Mouse (Mus musculus) lung, embryonic 16.5 days (tissue): ENCODE measurements at regions not wholly inside any gene's neighbourhood (a gene's known extent, or its start where the extent isn't known, plus 50 kb on each side); places are given as distances from the start of the nearest gene placed in this dataset.

Source experiments
- ATAC-seq: fragments of 200-750 bp; cut with Nextera tagmentation; 2 replicates; pipeline ENCODE4 v1.8.0; 2017; ENCODE audit warnings: low read depth, mild to moderate bottlenecking, moderate library complexity
- H3K27ac ChIP-seq: fragments of 300-500 bp; sonication (generic); 2 replicates; pipeline ENCODE4 v1.5.1; 2014; ENCODE audit warnings: mild to moderate bottlenecking, control low read depth, low read length
- H3K27me3 ChIP-seq: fragments of 300-500 bp; sonication (generic); 2 replicates; pipeline ENCODE4 v1.6.1; 2014; ENCODE audit warnings: low read depth, low read length, mixed read lengths; ENCODE audit not compliant: control insufficient read depth, insufficient read depth
- H3K36me3 ChIP-seq: fragments of 300-500 bp; sonication (generic); 2 replicates; pipeline ENCODE4 v1.6.1; 2014; ENCODE audit warnings: low read length; ENCODE audit not compliant: control insufficient read depth, insufficient read depth
- H3K4me1 ChIP-seq: fragments of 300-500 bp; sonication (generic); replicated peaks from 2 replicates; pipeline ENCODE4 v1.6.1; 2014; ENCODE audit warnings: low read length, mixed read lengths; ENCODE audit not compliant: control insufficient read depth, insufficient read depth
- H3K4me2 ChIP-seq: fragments of 300-500 bp; sonication (generic); 2 replicates; pipeline ENCODE4 v1.6.1; 2014; ENCODE audit warnings: low read depth, low read length, control low read depth
- H3K4me3 ChIP-seq: fragments of 300-500 bp; sonication (generic); 2 replicates; pipeline ENCODE4 v1.5.1; 2014; ENCODE audit warnings: mild to moderate bottlenecking, low read length, control low read depth
- H3K9ac ChIP-seq: fragments of 300-500 bp; sonication (generic); 2 replicates; pipeline ENCODE4 v1.6.1; 2014; ENCODE audit warnings: low read length, control low read depth
- H3K9me3 ChIP-seq: fragments of 300-500 bp; sonication (generic); 2 replicates; pipeline ENCODE4 v1.6.1; 2016; ENCODE audit warnings: low read length; ENCODE audit not compliant: control insufficient read depth
- WGBS: fragments of 180-500 bp; shearing (Covaris S2); extraction: QIAGEN DNeasy Blood & Tissue Kit; methylation state at CpG from one replicate; pipeline ENCODE4 v1.1.7; 2014; 5-methylcytosine and 5-hydroxymethylcytosine counted together

- Histone ChIP-seq H3K4me1 (peaks cover 26% of the 10 kb centered on the region), H3K9ac (no peak overlapping the region), H3K4me3 (no peak overlapping the region), H3K27ac (peak overlapping the region; percentile 61), H3K36me3 (no peaks in the 10 kb centered on the region), H3K27me3 (no peaks in the 10 kb centered on the region), H3K9me3 (no peaks in the 10 kb centered on the region), H3K4me2 (no peak overlapping the region)
- no peak for ATAC-seq
- WGBS, result 57% methylated on average over 11 of the region's 11 CpGs
Measured at GRCm38 (mm10) chr3:149116604-149117003, 126.2 kb upstream of the Adgrl2 start.

DNA sequence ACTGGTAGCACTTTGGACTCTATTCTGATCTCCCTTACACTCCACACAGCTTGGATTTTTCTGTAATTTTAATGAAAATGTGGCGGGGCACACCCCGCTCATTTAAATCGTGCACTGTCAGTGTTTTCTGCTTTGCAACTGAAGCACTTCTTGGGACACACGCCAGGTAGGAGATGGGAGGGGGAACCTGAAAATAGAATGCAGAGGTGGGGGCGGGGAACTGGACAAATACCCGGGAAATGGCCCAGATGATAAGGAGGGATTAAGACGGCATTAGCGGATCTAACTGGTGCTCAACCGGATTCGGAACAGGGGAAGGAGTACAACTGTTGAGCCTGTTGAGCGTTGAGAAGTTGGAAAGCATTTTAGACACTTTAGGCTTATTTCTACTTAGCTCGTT is 125.5 kb upstream of the Adgrl2 start:
- Histone ChIP-seq H3K36me3 (no peaks in the 10 kb centered on the region), H3K27ac (peak overlapping the region; percentile 10; the same call in 1 of the 2 replicates), H3K27me3 (no peaks in the 10 kb centered on the region), H3K9ac (no peak overlapping the region), H3K4me2 (no peak overlapping the region), H3K4me1 (peaks cover 31% of the 10 kb centered on the region), H3K4me3 (no peak overlapping the region), H3K9me3 (no peaks in the 10 kb centered on the region)
- ATAC-seq, result no peak
- WGBS, result 56% methylated on average over 12 of the region's 12 CpGs

- 74% methylated on average over 6 of the region's 6 CpGs for WGBS
- Histone ChIP-seq H3K4me2 (no peak overlapping the region), H3K9me3 (no peaks in the 10 kb centered on the region), H3K27me3 (no peaks in the 10 kb centered on the region), H3K36me3 (no peaks in the 10 kb centered on the region), H3K4me3 (no peak overlapping the region), H3K4me1 (peaks cover 31% of the 10 kb centered on the region), H3K9ac (no peak overlapping the region), H3K27ac (no peak overlapping the region)
- ATAC-seq, result no peak
Measured at GRCm38 (mm10) chr3:149112878-149113277, 122.5 kb upstream of the Adgrl2 start.

DNA sequence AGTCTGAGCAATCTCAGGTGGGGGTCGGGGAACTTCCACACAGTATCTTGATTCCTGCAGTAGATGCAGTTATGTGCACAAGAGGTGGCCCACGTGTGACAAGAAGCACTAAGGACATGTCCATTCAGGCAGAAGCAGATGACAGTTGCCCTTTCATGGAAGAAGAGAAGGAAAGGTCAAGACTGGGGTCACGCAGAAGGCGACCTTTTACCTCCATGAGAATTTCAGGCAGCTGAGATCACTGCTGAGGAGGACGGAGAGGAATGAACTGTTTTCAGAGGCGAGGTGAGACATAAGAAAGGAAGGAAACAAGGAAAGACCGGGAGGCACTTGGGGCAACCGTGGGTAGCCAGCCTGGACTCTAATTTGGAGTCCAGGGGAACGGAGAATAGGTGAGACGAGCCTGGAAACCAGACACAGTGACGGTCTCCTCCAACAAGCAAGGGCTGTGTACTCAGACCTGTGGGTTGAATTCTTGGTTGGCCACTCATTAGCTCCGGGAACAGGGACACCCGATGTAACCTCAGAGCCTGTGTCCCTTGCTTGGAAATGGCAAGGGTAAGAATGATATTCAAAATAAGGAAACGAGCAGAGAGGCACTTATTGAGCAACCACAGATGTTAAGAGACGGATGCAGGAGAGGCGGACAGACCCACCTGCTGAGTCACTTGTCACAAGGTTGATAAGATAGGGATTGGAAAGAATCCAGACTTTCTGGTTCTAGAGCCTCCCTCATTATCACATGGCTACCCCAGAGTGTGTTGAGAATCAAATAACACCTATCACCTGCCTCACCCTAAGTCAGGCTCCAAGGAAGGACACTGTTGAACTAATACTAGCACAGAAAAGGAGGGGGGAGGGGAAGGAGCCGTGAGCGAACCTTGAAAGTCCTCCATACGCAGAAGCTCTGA is 121.4 kb upstream of the Adgrl2 start:
- H3K4me1 ChIP-seq, result peaks cover 23% of the 10 kb centered on the region
- WGBS, result 43% methylated on average over 19 of the region's 19 CpGs
- no peak overlapping the region for H3K4me3 ChIP-seq
- H3K9me3 ChIP-seq, result no peaks in the 10 kb centered on the region
- H3K4me2 ChIP-seq, result no peak overlapping the region
- peak; percentile 46; the same call in 1 of the 2 replicates for ATAC-seq
- H3K36me3 ChIP-seq, result no peaks in the 10 kb centered on the region
- H3K27me3 ChIP-seq, result no peaks in the 10 kb centered on the region
- H3K9ac ChIP-seq, result no peak overlapping the region
- H3K27ac ChIP-seq, result no peak overlapping the region

DNA sequence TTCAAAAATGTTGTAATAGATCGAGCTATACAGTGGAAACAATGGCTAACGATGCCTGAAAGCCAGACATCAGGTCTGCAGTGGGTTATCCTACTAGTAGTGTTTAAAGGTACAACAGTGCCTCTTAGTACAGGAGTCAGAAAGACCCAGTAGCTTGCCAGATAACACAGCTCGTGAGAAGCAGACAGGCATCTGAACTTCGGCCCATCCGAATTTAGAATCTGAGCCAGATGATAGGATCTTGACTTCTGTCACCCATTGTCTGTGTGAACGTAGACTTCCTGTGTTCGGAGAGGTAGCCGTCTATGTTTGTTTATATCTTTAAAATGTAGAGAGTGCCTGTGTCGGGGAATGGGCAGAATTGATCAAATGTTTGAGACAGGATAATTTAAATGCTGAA is 120.5 kb upstream of the Adgrl2 start:
- 30% methylated on average over 9 of the region's 9 CpGs for WGBS
- Histone ChIP-seq H3K4me3 (no peak overlapping the region), H3K9ac (no peak overlapping the region), H3K27me3 (no peaks in the 10 kb centered on the region), H3K27ac (no peak overlapping the region), H3K36me3 (no peaks in the 10 kb centered on the region), H3K4me2 (no peak overlapping the region), H3K4me1 (peaks cover 13% of the 10 kb centered on the region), H3K9me3 (no peaks in the 10 kb centered on the region)
- 0 out of 2 replicates have a peak, but pooled peaks have one; percentile 23 for ATAC-seq

DNA sequence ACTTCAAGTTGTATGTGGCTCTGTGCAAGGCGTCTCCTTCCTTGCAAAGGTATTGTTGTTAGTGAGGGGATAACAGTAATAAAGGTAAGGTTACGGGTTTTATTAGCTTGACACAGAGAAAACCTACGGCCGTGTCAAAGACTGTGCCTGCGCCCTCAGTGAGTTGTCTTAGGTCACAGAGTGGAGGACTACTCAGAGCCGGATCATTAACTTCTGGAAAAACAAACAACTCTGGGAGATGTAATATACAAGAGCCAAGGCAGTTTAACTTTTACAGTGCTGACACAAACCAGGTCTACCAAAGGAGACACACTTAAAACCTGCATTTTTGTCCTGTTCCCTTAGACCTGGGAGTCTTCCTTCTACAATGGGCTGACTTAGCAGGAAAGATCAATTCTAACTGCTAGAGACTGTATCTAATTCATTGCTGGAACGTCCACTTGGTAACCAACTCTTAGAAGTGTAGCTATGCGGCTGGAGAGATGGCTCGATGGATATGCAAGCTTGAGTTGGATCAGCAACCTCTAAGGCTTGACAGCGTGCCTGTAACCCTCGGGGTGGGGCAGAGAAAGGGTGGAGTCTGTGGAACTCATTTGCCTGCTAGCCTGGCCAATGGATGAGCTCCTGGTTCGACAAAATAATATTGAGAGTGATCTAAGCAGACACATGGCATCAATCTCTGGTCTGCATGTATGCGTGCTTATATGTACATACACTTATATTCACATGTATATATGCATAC is 115.5 kb upstream of the Adgrl2 start:
- Histone ChIP-seq H3K9me3 (no peaks in the 10 kb centered on the region), H3K27ac (no peak overlapping the region), H3K4me2 (no peak overlapping the region), H3K9ac (no peak overlapping the region), H3K36me3 (no peaks in the 10 kb centered on the region), H3K4me1 (0 out of 2 replicates have a peak, but pooled peaks cover 3% of the 10 kb centered on the region), H3K4me3 (no peak overlapping the region), H3K27me3 (no peaks in the 10 kb centered on the region)
- no peak for ATAC-seq
- 67% methylated on average over 13 of the region's 13 CpGs for WGBS

- ATAC-seq, result no peak
- Histone ChIP-seq H3K27ac (no peak overlapping the region), H3K4me2 (no peak overlapping the region), H3K4me3 (no peak overlapping the region), H3K27me3 (no peaks in the 10 kb centered on the region), H3K9ac (no peak overlapping the region), H3K36me3 (no peaks in the 10 kb centered on the region), H3K4me1 (0 out of 2 replicates have a peak, but pooled peaks cover 3% of the 10 kb centered on the region), H3K9me3 (no peaks in the 10 kb centered on the region)
- WGBS, result 87% methylated on average over 4 of the region's 4 CpGs
Measured at GRCm38 (mm10) chr3:149105181-149105580, 114.8 kb upstream of the Adgrl2 start.

- H3K36me3 ChIP-seq, result no peaks in the 10 kb centered on the region
- H3K9me3 ChIP-seq, result no peaks in the 10 kb centered on the region
- H3K27me3 ChIP-seq, result no peaks in the 10 kb centered on the region
- H3K4me3 ChIP-seq, result no peak overlapping the region
- H3K27ac ChIP-seq, result no peak overlapping the region
- H3K4me2 ChIP-seq, result no peak overlapping the region
- H3K4me1 ChIP-seq, result 0 out of 2 replicates have a peak, but pooled peaks cover 3% of the 10 kb centered on the region
- H3K9ac ChIP-seq, result no peak overlapping the region
- WGBS, result 86% methylated on average over 6 of the region's 6 CpGs
- ATAC-seq, result no peak
Measured at GRCm38 (mm10) chr3:149104080-149104479, 113.7 kb upstream of the Adgrl2 start.

- peaks cover 7% of the 10 kb centered on the region; the same call in 1 of the 2 replicates for H3K4me1 ChIP-seq
- 71% methylated on average over 3 of the region's 3 CpGs for WGBS
- H3K4me2 ChIP-seq, result no peak overlapping the region
- no peaks in the 10 kb centered on the region for H3K27me3 ChIP-seq
- no peak overlapping the region for H3K27ac ChIP-seq
- no peak overlapping the region for H3K9ac ChIP-seq
- ATAC-seq, result no peak
- H3K9me3 ChIP-seq, result no peaks in the 10 kb centered on the region
- H3K4me3 ChIP-seq, result no peak overlapping the region
- H3K36me3 ChIP-seq, result no peaks in the 10 kb centered on the region
Measured at GRCm38 (mm10) chr3:149103469-149103868, 113.1 kb upstream of the Adgrl2 start.
